Mouse (Mus musculus) heart, embryonic 16.5 days (tissue): ENCODE results near the gene Ttc30b. TPM values are rescaled to one million over a fixed set of nuclear protein-coding genes. Genes with fewer than 3 reads are reported as not detected.

Experiments
- ATAC-seq: fragments of 200-750 bp; cut with Nextera tagmentation; replicated peaks from 2 replicates; pipeline ENCODE4 v1.8.0; 2017; ENCODE audit warnings: moderate number of reproducible peaks; ENCODE audit not compliant: insufficient read depth, low FRiP score; ENCODE audit errors: extremely low read depth
- H3K27ac ChIP-seq: fragments of 300-500 bp; sonication (generic); 2 replicates; pipeline ENCODE4 v1.5.1; 2014; ENCODE audit warnings: mild to moderate bottlenecking, low read length, control low read depth, moderate library complexity
- H3K27me3 ChIP-seq: fragments of 300-500 bp; sonication (generic); 2 replicates; pipeline ENCODE4 v1.6.1; 2014; ENCODE audit warnings: low read length, mixed read lengths; ENCODE audit not compliant: control insufficient read depth, insufficient read depth
- H3K36me3 ChIP-seq: fragments of 300-500 bp; sonication (generic); 2 replicates; pipeline ENCODE4 v1.6.1; 2014; ENCODE audit not compliant: control insufficient read depth, insufficient read depth
- H3K4me1 ChIP-seq: fragments of 300-500 bp; sonication (generic); 2 replicates; pipeline ENCODE4 v1.6.1; 2014; ENCODE audit warnings: low read length, mixed read lengths; ENCODE audit not compliant: control insufficient read depth, insufficient read depth
- H3K4me2 ChIP-seq: fragments of 300-500 bp; sonication (generic); 2 replicates; pipeline ENCODE4 v1.6.1; 2014; ENCODE audit warnings: low read depth, mild to moderate bottlenecking, control low read depth, low read length
- H3K4me3 ChIP-seq: fragments of 300-500 bp; sonication (generic); 2 replicates; pipeline ENCODE4 v1.5.1; 2014; ENCODE audit warnings: mild to moderate bottlenecking, control low read depth, low read length
- H3K9ac ChIP-seq: fragments of 300-500 bp; sonication (generic); 2 replicates; pipeline ENCODE4 v1.6.1; 2014; ENCODE audit warnings: low read length, control low read depth
- H3K9me3 ChIP-seq: fragments of 300-500 bp; sonication (generic); replicated peaks from 2 replicates; pipeline ENCODE4 v1.6.1; 2016; ENCODE audit warnings: low read length; ENCODE audit not compliant: control insufficient read depth
- WGBS: fragments of 180-500 bp; shearing (Covaris S2); extraction: QIAGEN DNeasy Blood & Tissue Kit; methylation state at CpG from one replicate; pipeline ENCODE4 v1.1.7; 2014; 5-methylcytosine and 5-hydroxymethylcytosine counted together
- polyA plus RNA-seq: library from polyadenylated mRNA; unstranded; fragments of >200 nt; fragmentation: Nextera tagmentation; extraction: Ambion mirVana; gene quantifications from 2 replicates; pipeline ENCODE4 v1.2.1, GENCODE M21; 2015

Ttc30b gene
- polyA plus RNA-seq, 1 experiment from 2014 or later, result 12.3 TPM

DNA sequence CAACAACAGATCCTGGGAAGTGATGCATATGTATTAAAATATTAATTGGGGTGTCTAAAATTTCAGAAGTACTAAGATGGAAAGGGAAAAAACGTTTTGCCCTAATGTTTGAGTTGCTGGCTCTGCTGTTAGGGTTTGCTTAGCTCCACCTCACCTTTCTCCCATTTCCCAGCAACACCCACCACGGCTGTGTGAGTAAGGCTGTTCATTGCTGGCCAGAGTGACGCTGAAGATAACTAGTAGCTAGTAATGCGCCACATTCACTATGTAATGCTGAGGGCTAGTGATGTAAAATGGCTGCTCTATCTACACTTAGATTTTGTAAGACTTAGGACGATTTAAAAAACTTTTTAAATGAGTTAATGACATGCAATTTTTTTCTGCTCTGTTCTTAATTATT lies 42.7 kb downstream of the Ttc30b start:
- Histone ChIP-seq H3K9me3 (peaks cover 5% of the 10 kb centered on the region), H3K27ac (no peak overlapping the region), H3K4me1 (no peaks in the 10 kb centered on the region), H3K36me3 (peaks cover 13% of the 10 kb centered on the region), H3K4me3 (no peak overlapping the region), H3K4me2 (no peak overlapping the region), H3K27me3 (no peaks in the 10 kb centered on the region), H3K9ac (no peak overlapping the region)
- WGBS, result 74% methylated on average over 5 of the region's 5 CpGs
- ATAC-seq, result no peak

DNA sequence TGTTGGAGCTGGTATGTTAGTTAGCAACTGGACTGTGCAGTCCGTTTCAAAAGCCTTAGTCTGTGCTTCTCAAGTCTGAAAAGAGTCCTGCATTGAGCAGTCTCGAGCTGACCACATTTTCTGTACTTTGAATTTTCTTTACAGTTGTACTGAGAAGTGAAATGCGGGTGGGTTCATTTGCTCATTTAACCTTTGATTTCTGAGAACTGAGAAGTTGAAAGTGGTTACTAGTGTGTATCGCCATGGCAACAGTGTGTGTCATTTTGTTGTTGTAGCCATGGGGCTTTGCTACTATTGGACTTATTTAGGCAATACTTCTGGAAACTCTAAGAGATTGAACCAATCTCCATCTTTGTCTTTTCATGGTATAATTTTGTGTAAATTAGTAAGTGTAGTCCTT lies 46.4 kb downstream of the Ttc30b start:
- no peaks in the 10 kb centered on the region for H3K9me3 ChIP-seq
- 79% methylated on average over 4 of the region's 4 CpGs for WGBS
- no peak for ATAC-seq
- H3K36me3 ChIP-seq, result no peaks in the 10 kb centered on the region; the same call in 1 of the 2 replicates
- no peaks in the 10 kb centered on the region for H3K27me3 ChIP-seq
- H3K4me1 ChIP-seq, result no peaks in the 10 kb centered on the region
- H3K4me2 ChIP-seq, result no peak overlapping the region
- no peak overlapping the region for H3K4me3 ChIP-seq
- H3K9ac ChIP-seq, result no peak overlapping the region
- H3K27ac ChIP-seq, result no peak overlapping the region

Other genes starting within 250 kb of the Ttc30b start
- 58.3 and 61.3 TPM in 2 replicates for gene Nfe2l2, start 233.9 kb downstream of the Ttc30b start, polyA plus RNA-seq
- gene Agps, start 106.4 kb downstream of the Ttc30b start, polyA plus RNA-seq, result 24.1 and 24.7 TPM in 2 replicates
- 1.4 and 1.6 TPM in 2 replicates for gene Ttc30a2, start 39.6 kb upstream of the Ttc30b start, polyA plus RNA-seq
- gene Ttc30a1, start 43.4 kb upstream of the Ttc30b start, polyA plus RNA-seq, result 5.7 and 6.2 TPM in 2 replicates